Mouse (Mus musculus) hindbrain, embryonic 16.5 days (tissue): ENCODE data around the gene Bpnt1. TPM values are rescaled to one million over a fixed set of nuclear protein-coding genes. Genes with fewer than 3 reads are reported as not detected.

ENCODE experiments used
- ATAC-seq: fragments of 200-750 bp; cut with Nextera tagmentation; 2 replicates; pipeline ENCODE4 v1.8.0; 2017; ENCODE audit warnings: moderate TSS enrichment, moderate library complexity
- H3K27ac ChIP-seq: fragments of 300-500 bp; sonication (generic); 2 replicates; pipeline ENCODE4 v1.5.1; 2014; ENCODE audit warnings: low read depth, mild to moderate bottlenecking, control low read depth, low read length, moderate library complexity
- H3K27me3 ChIP-seq: fragments of 300-500 bp; sonication (generic); replicated peaks from 2 replicates; pipeline ENCODE4 v1.6.1; 2014; ENCODE audit warnings: low read length; ENCODE audit not compliant: control insufficient read depth, insufficient read depth
- H3K36me3 ChIP-seq: fragments of 300-500 bp; sonication (generic); 2 replicates; pipeline ENCODE4 v1.6.1; 2014; ENCODE audit warnings: mild to moderate bottlenecking, low read length, moderate library complexity, mixed read lengths; ENCODE audit not compliant: control insufficient read depth, insufficient read depth
- H3K4me1 ChIP-seq: fragments of 300-500 bp; sonication (generic); 2 replicates; pipeline ENCODE4 v1.6.1; 2014; ENCODE audit warnings: low read depth, low read length; ENCODE audit not compliant: control insufficient read depth, insufficient read depth
- H3K4me2 ChIP-seq: fragments of 300-500 bp; sonication (generic); 2 replicates; pipeline ENCODE4 v1.6.1; 2014; ENCODE audit warnings: mild to moderate bottlenecking, low read length, control low read depth, moderate library complexity
- H3K4me3 ChIP-seq: fragments of 300-500 bp; sonication (generic); 2 replicates; pipeline ENCODE4 v1.5.1; 2014; ENCODE audit warnings: mild to moderate bottlenecking, low read length, control low read depth, moderate library complexity
- H3K9ac ChIP-seq: fragments of 300-500 bp; sonication (generic); 2 replicates; pipeline ENCODE4 v1.6.1; 2014; ENCODE audit warnings: low read depth, mild to moderate bottlenecking, control low read depth, low read length, moderate library complexity
- H3K9me3 ChIP-seq: fragments of 300-500 bp; sonication (generic); 2 replicates; pipeline ENCODE4 v1.6.1; 2014; ENCODE audit warnings: mild to moderate bottlenecking, low read length, moderate library complexity; ENCODE audit not compliant: control insufficient read depth
- WGBS: fragments of 180-500 bp; shearing (Covaris S2); extraction: QIAGEN DNeasy Blood & Tissue Kit; methylation state at CpG from one replicate; pipeline ENCODE4 v1.1.7; 2014; 5-methylcytosine and 5-hydroxymethylcytosine counted together
- polyA plus RNA-seq: library from polyadenylated mRNA; unstranded; fragments of >200 nt; fragmentation: Nextera tagmentation; extraction: Ambion mirVana; gene quantifications from 2 replicates; pipeline ENCODE4 v1.2.1, GENCODE M21; 2015

Bpnt1 gene
- polyA plus RNA-seq, 1 experiment from 2014 or later: 61.5 TPM

- Histone ChIP-seq H3K9me3 (no peaks in the 10 kb centered on the region), H3K9ac (no peak overlapping the region), H3K4me3 (no peak overlapping the region), H3K27me3 (no peaks in the 10 kb centered on the region), H3K4me2 (no peak overlapping the region), H3K4me1 (peaks cover 5% of the 10 kb centered on the region), H3K36me3 (peaks cover 25% of the 10 kb centered on the region), H3K27ac (no peak overlapping the region)
- 91% methylated on average over 4 of the region's 4 CpGs for WGBS
- no peak for ATAC-seq
Observed at GRCm38 (mm10) chr1:185358211-185358610, 26.3 kb downstream of the Bpnt1 start.

- H3K4me2 ChIP-seq: peak within 1 kb of the TSS; percentile 87
- peak within 1 kb of the TSS; percentile 93 for H3K27ac ChIP-seq
- peak within 1 kb of the TSS; percentile 90 for H3K9ac ChIP-seq
- peaks cover 21% of the 10 kb centered on the region for H3K4me1 ChIP-seq
- no peaks in the 10 kb centered on the region for H3K9me3 ChIP-seq
- under 1% methylated on average over 89 of the region's 92 CpGs for WGBS
- peaks cover 6% of the 10 kb centered on the region for H3K36me3 ChIP-seq
- no peaks in the 10 kb centered on the region for H3K27me3 ChIP-seq
- ATAC-seq: peak; percentile 98
- peak within 1 kb of the TSS; percentile 99 for H3K4me3 ChIP-seq
Observed at GRCm38 (mm10) chr1:185362677-185363520, 30.9 kb downstream of the Bpnt1 start, which contains the start of gene Eprs. TSS of gene Eprs (plus strand) at chr1:185363044.

GRCm38 (mm10) chr1:185363526-185364182, 31.7 kb downstream of the Bpnt1 start:
- no peaks in the 10 kb centered on the region for H3K9me3 ChIP-seq
- peak; percentile 31 for ATAC-seq
- peaks cover 21% of the 10 kb centered on the region for H3K4me1 ChIP-seq
- H3K27ac ChIP-seq: peak overlapping the region; percentile 93
- H3K4me2 ChIP-seq: peak overlapping the region; percentile 81
- H3K27me3 ChIP-seq: no peaks in the 10 kb centered on the region
- H3K4me3 ChIP-seq: peak overlapping the region; percentile 99
- H3K36me3 ChIP-seq: no peaks in the 10 kb centered on the region; the same call in 1 of the 2 replicates
- H3K9ac ChIP-seq: peak overlapping the region; percentile 90
- 5% methylated on average over 22 of the region's 22 CpGs for WGBS

GRCm38 (mm10) chr1:185364183-185364540, 32.2 kb downstream of the Bpnt1 start:
- Histone ChIP-seq H3K36me3 (0 out of 2 replicates have a peak, but pooled peaks cover 3% of the 10 kb centered on the region), H3K27ac (no peak overlapping the region), H3K4me3 (peak overlapping the region; percentile 99), H3K9me3 (no peaks in the 10 kb centered on the region), H3K4me1 (peaks cover 21% of the 10 kb centered on the region), H3K27me3 (no peaks in the 10 kb centered on the region), H3K9ac (peak overlapping the region; percentile 90), H3K4me2 (peak overlapping the region; percentile 81)
- no peak for ATAC-seq
- 52% methylated on average over 6 of the region's 6 CpGs for WGBS

- WGBS: 90% methylated on average over 6 of the region's 6 CpGs
- Histone ChIP-seq H3K36me3 (peaks cover 11% of the 10 kb centered on the region), H3K9ac (no peak overlapping the region), H3K27me3 (no peaks in the 10 kb centered on the region), H3K4me1 (peaks cover 16% of the 10 kb centered on the region), H3K4me3 (no peak overlapping the region), H3K27ac (no peak overlapping the region), H3K9me3 (no peaks in the 10 kb centered on the region), H3K4me2 (no peak overlapping the region)
- no peak for ATAC-seq
Observed at GRCm38 (mm10) chr1:185367383-185367782, 35.4 kb downstream of the Bpnt1 start.

- H3K27ac ChIP-seq: no peak overlapping the region
- no peaks in the 10 kb centered on the region for H3K9me3 ChIP-seq
- H3K36me3 ChIP-seq: peaks cover 25% of the 10 kb centered on the region
- H3K4me2 ChIP-seq: no peak overlapping the region
- peaks cover 6% of the 10 kb centered on the region for H3K4me1 ChIP-seq
- ATAC-seq: no peak
- H3K9ac ChIP-seq: no peak overlapping the region
- WGBS: 93% methylated on average over 6 of the region's 6 CpGs
- no peaks in the 10 kb centered on the region for H3K27me3 ChIP-seq
- no peak overlapping the region for H3K4me3 ChIP-seq
Observed at GRCm38 (mm10) chr1:185369979-185370378, 38.0 kb downstream of the Bpnt1 start.

GRCm38 (mm10) chr1:185376390-185376789, 44.4 kb downstream of the Bpnt1 start:
- no peak overlapping the region for H3K4me2 ChIP-seq
- no peak for ATAC-seq
- no peak overlapping the region for H3K27ac ChIP-seq
- H3K4me3 ChIP-seq: no peak overlapping the region
- no peaks in the 10 kb centered on the region for H3K4me1 ChIP-seq
- H3K27me3 ChIP-seq: no peaks in the 10 kb centered on the region
- H3K9ac ChIP-seq: no peak overlapping the region
- H3K36me3 ChIP-seq: peaks cover 46% of the 10 kb centered on the region
- no peaks in the 10 kb centered on the region for H3K9me3 ChIP-seq

GRCm38 (mm10) chr1:185377429-185377828, 45.5 kb downstream of the Bpnt1 start:
- Histone ChIP-seq H3K27ac (no peak overlapping the region), H3K27me3 (no peaks in the 10 kb centered on the region), H3K9ac (no peak overlapping the region), H3K36me3 (peaks cover 49% of the 10 kb centered on the region), H3K9me3 (no peaks in the 10 kb centered on the region), H3K4me3 (no peak overlapping the region), H3K4me2 (no peak overlapping the region), H3K4me1 (no peaks in the 10 kb centered on the region)
- 96% methylated on average over 2 of the region's 2 CpGs for WGBS
- no peak for ATAC-seq

GRCm38 (mm10) chr1:185401615-185402014, 69.7 kb downstream of the Bpnt1 start:
- H3K9me3 ChIP-seq: no peaks in the 10 kb centered on the region
- H3K27ac ChIP-seq: no peak overlapping the region
- no peak for ATAC-seq
- H3K36me3 ChIP-seq: peaks cover 43% of the 10 kb centered on the region
- 95% methylated on average over 5 of the region's 5 CpGs for WGBS
- no peak overlapping the region for H3K4me2 ChIP-seq
- no peaks in the 10 kb centered on the region for H3K4me1 ChIP-seq
- no peak overlapping the region for H3K4me3 ChIP-seq
- H3K9ac ChIP-seq: no peak overlapping the region
- no peaks in the 10 kb centered on the region for H3K27me3 ChIP-seq
